Mouse (Mus musculus): ENCODE data around the gene Itprip. TPM values are rescaled to one million over a fixed set of nuclear protein-coding genes. Genes with fewer than 3 reads are reported as not detected.

Itprip gene
- 0.24 and 0.44 TPM in 2 replicates for polyA plus RNA-seq (2021; fragmentation: Nextera tagmentation)
- long read RNA-seq, experiment 1, result 0 reads
- long read RNA-seq, experiment 2, partial matches to known transcripts, result 0 of 7 reads
- long read RNA-seq, experiment 2, other reads (novel, unspliced or antisense), result 7 of 7 reads

GRCm38 (mm10) chr19:47919126-47919965 is at the start of gene Itprip, which contains the start of gene Cfap43:
Gene Itprip (minus strand): TSS chr19:47919299.
Gene Cfap43 (minus strand): TSS chr19:47919287.

DNA sequence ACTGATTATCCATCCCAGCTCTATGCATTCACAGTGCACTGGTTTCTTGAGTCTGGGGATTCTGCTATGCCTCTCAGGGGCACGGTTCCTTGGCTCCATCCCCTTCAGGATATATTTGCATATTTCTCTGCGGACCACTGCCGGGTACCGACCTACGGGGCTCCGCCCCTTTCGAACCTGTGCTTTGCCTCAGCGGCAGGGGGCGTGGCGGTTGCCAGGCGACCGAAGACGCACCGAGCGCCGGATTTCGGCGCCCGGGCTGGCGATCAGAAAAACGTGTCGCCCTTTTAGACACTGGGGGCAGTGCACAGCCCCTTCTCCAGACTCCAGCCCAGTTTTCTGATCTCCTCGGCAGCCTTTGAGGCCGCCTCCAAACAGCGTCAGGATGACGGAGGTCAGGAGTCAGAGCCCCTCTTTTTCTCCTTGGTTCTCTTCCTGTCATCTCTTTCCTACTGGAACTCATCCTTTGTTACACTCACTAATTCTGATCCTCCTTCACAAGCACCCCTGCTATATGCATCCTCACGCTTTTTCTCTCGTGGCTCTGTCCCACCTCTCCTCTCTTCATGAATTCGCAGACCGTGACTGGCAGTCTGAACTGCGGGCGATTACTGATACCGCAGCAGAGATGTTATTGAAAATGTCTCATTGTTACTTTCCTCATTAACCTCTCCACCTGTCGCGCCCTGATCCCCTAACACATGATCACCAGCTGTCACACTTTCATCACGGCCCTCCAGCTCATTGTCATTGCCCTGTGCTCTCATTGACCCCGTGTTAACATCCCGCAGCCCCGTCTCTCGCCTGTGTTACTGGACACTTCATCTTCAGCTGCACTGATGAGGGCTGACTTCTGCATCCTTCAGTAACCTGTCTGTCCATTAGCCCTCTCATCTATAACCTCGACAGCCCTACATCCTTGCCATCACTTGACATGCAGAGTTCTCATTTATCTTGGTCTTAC is 18.6 kb upstream of the Itprip start, which contains the start of gene Cfap58:
Cfap58 (plus strand) TSS at position 233 of the 964 bp plus-strand sequence.

GRCm38 (mm10) chr19:47865353-47865947 is 53.6 kb downstream of the Itprip start, which contains the start of gene Gsto2:
Gene Gsto2 (plus strand): TSS chr19:47865534.

DNA sequence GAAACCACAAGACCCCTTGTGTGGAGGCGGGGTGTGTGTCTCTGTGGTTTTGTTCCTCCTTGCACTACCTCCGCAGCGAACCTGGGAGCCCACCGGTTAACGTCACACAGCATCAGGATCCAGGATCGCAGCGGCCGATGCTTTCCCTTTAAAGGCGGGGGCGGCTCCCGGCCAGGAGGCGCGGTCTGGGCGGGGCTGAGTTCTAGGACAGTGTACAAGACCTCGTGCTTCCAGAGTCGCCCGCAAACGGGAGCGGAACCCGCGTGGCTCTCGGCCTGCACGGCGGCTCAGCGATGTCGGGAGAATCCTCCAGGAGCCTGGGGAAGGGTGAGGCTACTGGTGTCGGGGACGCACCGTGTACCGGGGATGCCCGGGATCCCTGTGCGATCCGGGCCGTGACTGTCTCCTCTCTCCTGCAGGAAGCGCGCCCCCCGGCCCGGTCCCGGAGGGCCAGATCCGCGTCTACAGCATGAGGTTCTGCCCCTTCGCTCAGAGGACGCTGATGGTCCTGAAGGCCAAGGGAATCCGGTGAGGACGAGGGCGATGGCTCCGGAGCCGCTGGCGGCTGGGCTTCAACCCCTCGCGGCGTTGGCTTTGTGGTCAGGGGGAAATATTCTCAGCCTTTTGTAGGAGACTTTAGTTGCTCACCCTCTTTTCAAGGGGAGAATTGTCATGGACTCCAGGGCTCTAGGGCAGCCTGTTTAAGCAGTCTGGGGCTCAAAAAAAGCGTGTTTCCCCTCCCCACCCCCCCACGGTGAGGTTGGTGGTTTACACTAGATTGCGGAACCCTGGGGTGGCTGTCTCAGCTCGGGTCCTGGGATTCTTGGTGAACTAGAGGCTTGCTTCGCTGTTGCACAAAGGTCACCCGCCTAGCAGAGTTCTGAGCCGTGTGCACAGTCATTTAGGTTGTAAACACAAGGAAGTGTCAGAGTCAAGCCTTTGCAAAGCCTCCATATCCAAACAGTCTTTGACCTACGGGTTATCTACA is 64.0 kb downstream of the Itprip start, which contains the start of gene Gsto1:
Gsto1 (plus strand) TSS at position 175 of the 988 bp plus-strand sequence.

Small RNA genes within 50 kb of the gene (microRNA-seq; reads per million reads assigned to microRNA genes)
- gene Gm22240, result not detected

Other genes starting within 250 kb of the Itprip start
- gene Col17a1, start 227.2 kb downstream of the Itprip start, polyA plus RNA-seq (2021; fragmentation: Nextera tagmentation), result 0.03 and 0.40 TPM in 2 replicates
- gene Sfr1, start 187.6 kb downstream of the Itprip start, polyA plus RNA-seq (2021; fragmentation: Nextera tagmentation), result 162 and 175 TPM in 2 replicates
- 81.9 and 88.9 TPM in 2 replicates for gene Gsto1, start 64.3 kb downstream of the Itprip start, polyA plus RNA-seq (2021; fragmentation: Nextera tagmentation)
- 3.1 and 4.2 TPM in 2 replicates for gene Gsto2, start 53.8 kb downstream of the Itprip start, polyA plus RNA-seq (2021; fragmentation: Nextera tagmentation)
- 1.7 TPM in 2 replicates for gene Cfap43, start within 50 bp of the Itprip start, polyA plus RNA-seq (2021; fragmentation: Nextera tagmentation)
- gene Cfap58, start 18.4 kb upstream of the Itprip start, polyA plus RNA-seq (2021; fragmentation: Nextera tagmentation), result 0.48 and 0.60 TPM in 2 replicates